ENCODE assay signal across 24 mouse cellular contexts in the genomic region with DNA sequence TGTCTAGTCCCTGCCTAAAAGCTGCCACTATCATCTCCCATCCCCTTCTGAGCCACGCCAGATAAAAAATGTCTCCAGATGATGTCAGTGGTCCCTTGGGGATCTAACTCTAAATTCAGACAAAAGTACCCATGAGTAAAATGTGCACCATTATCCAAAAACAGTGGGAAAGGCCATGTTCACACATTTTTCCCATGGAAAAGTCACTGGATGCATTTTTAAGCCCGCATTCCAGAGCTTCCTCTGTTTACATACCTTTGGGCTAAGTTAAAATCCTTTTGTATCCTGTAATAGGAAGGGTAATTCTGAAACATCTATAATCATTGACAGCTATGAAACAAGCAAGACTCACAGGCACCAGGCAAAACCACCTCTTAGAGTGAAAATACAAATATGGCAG.
DNase-seq lines count a peak whose midpoint lies in the region; ATAC-seq and TF ChIP-seq lines count a peak whose summit lies in the region.
"Had no signal": no experiment of that assay in that cellular context is flagged by ENCODE, and none has a peak within 500 bp of the region (broad histone marks: within the 10 kb centered on the region; RNA-seq: fewer than 3 reads in every experiment).

No protein-coding gene starts in this region.

- DNase-seq in Muller cell, postnatal 12 days (ENCODE audit: inconsistent ontology term): peak; percentile 72
- DNase-seq in Patski (ENCODE audit: low read depth, low spot score): peak; percentile 42
- DNase-seq in ZHBTc4 (ENCODE audit: low read depth, low spot score): peak; percentile 8
- no peak for DNase-seq in gastrocnemius, postnatal 4 days (ENCODE audit: low spot score in 2 of 2)
- no peak for DNase-seq in left cerebral cortex, postnatal 25 days (ENCODE audit: low spot score in 2 of 2)
- no peak for DNase-seq in cerebellum, postnatal 10 days
- no peak for DNase-seq in heart, adult 11 months
- DNase-seq: adrenal gland, adult 2 months; adrenal gland, postnatal 10 days; adrenal gland, postnatal 25 days; B cell, adult 2 months; cerebellum, adult 11 months; cerebellum, adult 18-20 months; cerebellum, adult 8-10 months; cerebellum, adult 9-11 months; cerebellum, postnatal 25 days; embryo, embryonic 11 days; forebrain, postnatal 0 days had no signal

- CTCF ChIA-PET in Patski (lab: Charles Lee): no interaction called here

- ATAC-seq in Patski: peak; percentile 78
- ATAC-seq: CD4-positive, CD25-positive, alpha-beta regulatory T cell, adult 4 months; forebrain, embryonic 13.5 days; forebrain, embryonic 15.5 days; forebrain, postnatal 0 days had no signal

- TF ChIP-seq CTCF in Patski (IDR thresholded peaks at IDR 0.05): no peak

- H3K27me3 ChIP-seq in Patski: no peaks in the 10 kb centered on the region
- H3K27me3 ChIP-seq: CH12.LX; embryonic facial prominence, embryonic 13.5 days; embryonic facial prominence, embryonic 15.5 days; forebrain, embryonic 13.5 days; forebrain, embryonic 15.5 days had no signal

- in situ Hi-C loops in Patski (cut with MboI; ENCODE audit: low pct_unique_long_range_greater_than_20kb): no loop called here

- POLR2A ChIA-PET in Patski (lab: Charles Lee): no interaction called here

- intact Hi-C loops in left cerebral cortex, postnatal 25 days (cut with DNase I): no loop called here

Comparison
In these comparisons a context has a peak if more than half of its experiments do, and no peak if none do; other contexts are left out.
1. DNase-seq: peak in Muller cell, postnatal 12 days (single experiment), Patski (single experiment) and ZHBTc4 (single experiment); none in gastrocnemius, postnatal 4 days (0 of 2), left cerebral cortex, postnatal 25 days (0 of 2), cerebellum, postnatal 10 days (0 of 2) and heart, adult 11 months (single experiment).